ENCODE assay signal across 8 mouse cellular contexts in genomic region chr1:62704117-62704888, GRCm38 (mm10). TPM values are rescaled to one million over a fixed set of nuclear protein-coding genes. Genes with fewer than 3 reads are reported as not detected.
DNase-seq lines count a peak whose midpoint lies in the region; ATAC-seq and TF ChIP-seq lines count a peak whose summit lies in the region.

No protein-coding gene starts in this region.

- peak overlapping the region; percentile 79 for H3K9ac ChIP-seq in embryonic facial prominence, embryonic 11.5 days (replicated peaks; ENCODE audit: low read length)
- H3K9ac ChIP-seq in hindbrain, postnatal 0 days (replicated peaks; ENCODE audit: low read length) = peak overlapping the region; percentile 66
- peak overlapping the region; percentile 80 for H3K9ac ChIP-seq in midbrain, postnatal 0 days (replicated peaks; ENCODE audit: low read length, poor library complexity, severe bottlenecking)

- no peak for ATAC-seq in embryonic facial prominence, embryonic 11.5 days (replicated peaks; ENCODE audit: insufficient number of reproducible peaks, low FRiP score, low TSS enrichment, low read depth)
- ATAC-seq in hindbrain, postnatal 0 days = no peak
- no peak for ATAC-seq in midbrain, postnatal 0 days (ENCODE audit: low FRiP score)
- ATAC-seq in megakaryocyte-erythroid progenitor cell, adult 5-6 weeks (replicated peaks; ENCODE audit: low FRiP score, low TSS enrichment, poor library complexity, severe bottlenecking) = no peak

- H3K4me3 ChIP-seq in embryonic facial prominence, embryonic 11.5 days (ENCODE audit: low read depth, low read length) = peak overlapping the region; percentile 65
- H3K4me3 ChIP-seq in hindbrain, postnatal 0 days (ENCODE audit: low read length) = peak overlapping the region; percentile 77
- H3K4me3 ChIP-seq in midbrain, postnatal 0 days (ENCODE audit: low read depth, low read length) = peak overlapping the region; percentile 52

- no peaks in the 10 kb centered on the region; the same call in 1 of the 2 replicates for H3K4me1 ChIP-seq in embryonic facial prominence, embryonic 11.5 days (ENCODE audit: control insufficient read depth, insufficient read depth, low read length)
- peaks cover 14% of the 10 kb centered on the region for H3K4me1 ChIP-seq in hindbrain, postnatal 0 days (ENCODE audit: insufficient read depth, low read length)
- H3K4me1 ChIP-seq in midbrain, postnatal 0 days (ENCODE audit: insufficient read depth, low read length) = peaks cover 11% of the 10 kb centered on the region; the same call in 1 of the 2 replicates

- TF ChIP-seq CTCF in hindbrain, postnatal 0 days (IDR thresholded peaks at IDR 0.05; ENCODE audit: low read depth) = no peak
- peak; percentile 11; the same call in 1 of the 2 replicates for TF ChIP-seq CTCF in midbrain, postnatal 0 days (IDR thresholded peaks at IDR 0.05)

- H3K4me2 ChIP-seq in embryonic facial prominence, embryonic 11.5 days (ENCODE audit: low read depth, low read length) = peak overlapping the region; percentile 82
- peak overlapping the region; percentile 99 for H3K4me2 ChIP-seq in hindbrain, postnatal 0 days (ENCODE audit: low read depth, low read length)
- peak overlapping the region; percentile 98 for H3K4me2 ChIP-seq in midbrain, postnatal 0 days (ENCODE audit: low read depth, low read length, poor library complexity, severe bottlenecking)

- H3K27ac ChIP-seq in embryonic facial prominence, embryonic 11.5 days (replicated peaks; ENCODE audit: low read depth, low read length) = no peak overlapping the region
- peak overlapping the region; percentile 76; the same call in 1 of the 2 replicates for H3K27ac ChIP-seq in hindbrain, postnatal 0 days
- peak overlapping the region; percentile 78; the same call in 1 of the 2 replicates for H3K27ac ChIP-seq in midbrain, postnatal 0 days (ENCODE audit: low read depth, low read length)

- H3K9me3 ChIP-seq in embryonic facial prominence, embryonic 11.5 days (replicated peaks; ENCODE audit: control insufficient read depth, low read length) = no peaks in the 10 kb centered on the region
- no peaks in the 10 kb centered on the region for H3K9me3 ChIP-seq in hindbrain, postnatal 0 days (ENCODE audit: low read length)
- no peaks in the 10 kb centered on the region for H3K9me3 ChIP-seq in midbrain, postnatal 0 days (ENCODE audit: low read length)

- H3K36me3 ChIP-seq in embryonic facial prominence, embryonic 11.5 days (replicated peaks; ENCODE audit: control insufficient read depth, insufficient read depth, low read depth, low read length) = no peaks in the 10 kb centered on the region
- no peaks in the 10 kb centered on the region for H3K36me3 ChIP-seq in hindbrain, postnatal 0 days (ENCODE audit: insufficient read depth, low read length)
- H3K36me3 ChIP-seq in midbrain, postnatal 0 days (ENCODE audit: insufficient read depth, low read length) = no peaks in the 10 kb centered on the region

- DNase-seq in kidney, postnatal 10 days = peak; percentile 33
- no peak for DNase-seq in kidney, adult 8-10 months
- peak; percentile 50 for DNase-seq in embryonic facial prominence, embryonic 11.5 days (ENCODE audit: low spot score)
- DNase-seq in hindbrain, postnatal 0 days (ENCODE audit: low spot score) = peak; percentile 35
- DNase-seq in midbrain, postnatal 0 days (ENCODE audit: low spot score) = no peak
- no peak for DNase-seq in gastrocnemius, postnatal 25 days
- no peak for DNase-seq in right cerebral cortex, postnatal 14 days

- peaks cover 2% of the 10 kb centered on the region; the same call in 1 of the 2 replicates for H3K27me3 ChIP-seq in embryonic facial prominence, embryonic 11.5 days (ENCODE audit: control insufficient read depth, insufficient read depth, low read length)
- H3K27me3 ChIP-seq in hindbrain, postnatal 0 days (ENCODE audit: insufficient read depth, low read length) = no peaks in the 10 kb centered on the region
- no peaks in the 10 kb centered on the region for H3K27me3 ChIP-seq in midbrain, postnatal 0 days (ENCODE audit: insufficient read depth, low read length)

- WGBS in embryonic facial prominence, embryonic 11.5 days = under 1% methylated on average over 9 of the region's 9 CpGs
- WGBS in hindbrain, postnatal 0 days = 10% methylated on average over 9 of the region's 9 CpGs
- WGBS in midbrain, postnatal 0 days = 6% methylated on average over 9 of the region's 9 CpGs

RNA-seq across cellular contexts. Expression of gene Nrp2, which starts 1.2 kb away (rescaled TPM):
- polyA plus RNA-seq in embryonic facial prominence, embryonic 11.5 days (2014; fragmentation: Nextera tagmentation; extraction: Ambion mirVana) = 20.2 and 23.7 TPM in 2 replicates
- 48.7 and 53.8 TPM in 2 replicates for total RNA-seq in hindbrain, postnatal 0 days (2014; rRNA removed)
- polyA plus RNA-seq in hindbrain, postnatal 0 days (2015; fragmentation: Nextera tagmentation; extraction: Ambion mirVana) = 15.6 and 17.4 TPM in 2 replicates
- total RNA-seq in midbrain, postnatal 0 days (2014; rRNA removed) = 56.7 and 60.1 TPM in 2 replicates
- 14.0 and 17.1 TPM in 2 replicates for polyA plus RNA-seq in midbrain, postnatal 0 days (2015; fragmentation: Nextera tagmentation; extraction: Ambion mirVana)
- total RNA-seq in megakaryocyte-erythroid progenitor cell, adult 5-6 weeks (2014; fragmentation: Nextera tagmentation) = 0.05 and 0.17 TPM in 2 replicates
- total RNA-seq in megakaryocyte-erythroid progenitor cell, adult 5-6 weeks (2017) = 0.34 TPM in 1 of 2 replicates, not detected in the other
- 1 to 10 TPM; 4.5 to 6.0 TPM for total RNA-seq in gastrocnemius, postnatal 25 days (2021)

Comparison
In these comparisons a context has a peak if more than half of its experiments do, and no peak if none do; other contexts are left out.
1. DNase-seq: peak in kidney, postnatal 10 days (single experiment), embryonic facial prominence, embryonic 11.5 days (single experiment) and hindbrain, postnatal 0 days (single experiment); none in kidney, adult 8-10 months (0 of 2), midbrain, postnatal 0 days (single experiment), gastrocnemius, postnatal 25 days (single experiment) and right cerebral cortex, postnatal 14 days (single experiment).
2. RNA of gene Nrp2, which starts 1.2 kb away (total RNA-seq): 56.7 to 60.1 TPM in midbrain, postnatal 0 days, 48.7 to 53.8 TPM in hindbrain, postnatal 0 days and 4.5 to 6.0 TPM in gastrocnemius, postnatal 25 days; 0.05 to 0.34 TPM in megakaryocyte-erythroid progenitor cell, adult 5-6 weeks; every median in the first group is over 4 times any median in the second.
3. Peak in every context shown above with its lines, with median percentiles within 50 percentile points of each other: H3K4me2 ChIP-seq, H3K4me3 ChIP-seq and H3K9ac ChIP-seq.